Mouse (Mus musculus): Measurements from ENCODE around the gene Gng8. TPM values are rescaled to one million over a fixed set of nuclear protein-coding genes. Genes with fewer than 3 reads are reported as not detected.

Gene Gng8
- total and polyA plus RNA-seq, 2 experiments = 0.26 TPM; not detected in 1

GRCm38 (mm10) chr7:16923283-16924036, 31.9 kb downstream of the Gng8 start:
- H3K4me1 ChIP-seq (ENCODE audit: control insufficient read depth, insufficient read depth, low read length) = peaks cover 15% of the 10 kb centered on the region
- no peak for DNase-seq (ENCODE audit: extremely low read depth, low read depth, low spot score)
- H3K36me3 ChIP-seq (ENCODE audit: control insufficient read depth, insufficient read depth, low read length) = no peaks in the 10 kb centered on the region
- H3K9ac ChIP-seq (ENCODE audit: low read depth, low read length) = peak overlapping the region; percentile 85
- H3K4me3 ChIP-seq (ENCODE audit: insufficient read depth, low read depth, low read length) = peak overlapping the region; percentile 81
- 0 out of 2 replicates have a peak, but pooled peaks have one; percentile 54 for TF ChIP-seq POLR2A (IDR thresholded peaks at IDR 0.05; ENCODE audit: extremely low read depth, insufficient read depth, low read length)
- no peak for TF ChIP-seq CTCF (IDR thresholded peaks at IDR 0.05; ENCODE audit: low read depth, low read length)
- H3K27me3 ChIP-seq (ENCODE audit: control insufficient read depth, insufficient read depth, low read length) = no peaks in the 10 kb centered on the region
- H3K79me2 ChIP-seq (ENCODE audit: control insufficient read depth, insufficient read depth, low read length) = peaks cover 17% of the 10 kb centered on the region; the same call in 1 of the 2 replicates
- WGBS = under 1% methylated on average over 57 of the region's 57 CpGs
- H3K27ac ChIP-seq (replicated peaks; ENCODE audit: insufficient read depth, low read depth, low read length) = peak overlapping the region; percentile 38

- Histone ChIP-seq H3K36me3 (ENCODE audit: control insufficient read depth, insufficient read depth, low read length) (no peaks in the 10 kb centered on the region), H3K27me3 (ENCODE audit: control insufficient read depth, insufficient read depth, low read length) (no peaks in the 10 kb centered on the region), H3K9ac (ENCODE audit: low read depth, low read length) (peak within 1 kb of the TSS; percentile 85), H3K79me2 (ENCODE audit: control insufficient read depth, insufficient read depth, low read length) (peaks cover 17% of the 10 kb centered on the region; the same call in 1 of the 2 replicates), H3K27ac (replicated peaks; ENCODE audit: insufficient read depth, low read depth, low read length) (peak within 1 kb of the TSS; percentile 85), H3K4me1 (ENCODE audit: control insufficient read depth, insufficient read depth, low read length) (peaks cover 15% of the 10 kb centered on the region), H3K4me3 (ENCODE audit: insufficient read depth, low read depth, low read length) (peak within 1 kb of the TSS; percentile 81)
- peak; percentile 96 for DNase-seq (ENCODE audit: extremely low read depth, low read depth, low spot score)
- under 1% methylated on average over 64 of the region's 64 CpGs for WGBS
- TF ChIP-seq POLR2A (IDR thresholded peaks at IDR 0.05; ENCODE audit: extremely low read depth, insufficient read depth, low read length) = no peak
- no peak for TF ChIP-seq CTCF (IDR thresholded peaks at IDR 0.05; ENCODE audit: low read depth, low read length)
These were observed 32.6 kb downstream of the Gng8 start, which contains the start of gene Calm3 for GRCm38 (mm10) chr7:16924037-16924834. Gene Calm3 (minus strand): TSS chr7:16924114.

DNA sequence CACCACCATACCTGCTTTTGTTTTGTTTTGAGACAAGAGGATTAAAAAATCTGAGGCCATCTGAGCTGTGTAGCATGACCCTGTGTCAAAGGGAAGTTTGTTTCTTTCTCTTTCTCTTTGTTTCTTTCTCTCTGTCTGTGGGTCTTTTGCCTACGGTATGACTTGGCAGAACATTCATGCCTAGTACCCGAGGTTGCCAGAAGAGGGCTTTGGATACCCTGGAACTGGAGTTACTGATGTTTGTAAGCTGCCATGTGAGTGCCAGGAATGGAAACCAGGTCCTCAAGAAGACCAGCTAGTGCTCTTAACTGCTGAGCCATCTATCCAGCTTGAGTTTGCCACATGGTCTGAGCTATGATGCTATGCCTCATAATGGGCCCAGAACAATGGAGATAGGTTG, 36.8 kb downstream of the Gng8 start:
- no peak for DNase-seq (ENCODE audit: extremely low read depth, low read depth, low spot score)
- H3K27me3 ChIP-seq (ENCODE audit: control insufficient read depth, insufficient read depth, low read length) = no peaks in the 10 kb centered on the region
- no peaks in the 10 kb centered on the region for H3K4me1 ChIP-seq (ENCODE audit: control insufficient read depth, insufficient read depth, low read length)
- no peak overlapping the region for H3K9ac ChIP-seq (ENCODE audit: low read depth, low read length)
- no peak overlapping the region for H3K4me3 ChIP-seq (ENCODE audit: insufficient read depth, low read depth, low read length)
- H3K36me3 ChIP-seq (ENCODE audit: control insufficient read depth, insufficient read depth, low read length) = no peaks in the 10 kb centered on the region
- no peak overlapping the region for H3K27ac ChIP-seq (replicated peaks; ENCODE audit: insufficient read depth, low read depth, low read length)
- H3K79me2 ChIP-seq (ENCODE audit: control insufficient read depth, insufficient read depth, low read length) = peaks cover 2% of the 10 kb centered on the region; the same call in 1 of the 2 replicates
- no peak for TF ChIP-seq CTCF (IDR thresholded peaks at IDR 0.05; ENCODE audit: low read depth, low read length)
- no peak for TF ChIP-seq POLR2A (IDR thresholded peaks at IDR 0.05; ENCODE audit: extremely low read depth, insufficient read depth, low read length)
- 38% methylated on average over 2 of the region's 2 CpGs for WGBS

DNA sequence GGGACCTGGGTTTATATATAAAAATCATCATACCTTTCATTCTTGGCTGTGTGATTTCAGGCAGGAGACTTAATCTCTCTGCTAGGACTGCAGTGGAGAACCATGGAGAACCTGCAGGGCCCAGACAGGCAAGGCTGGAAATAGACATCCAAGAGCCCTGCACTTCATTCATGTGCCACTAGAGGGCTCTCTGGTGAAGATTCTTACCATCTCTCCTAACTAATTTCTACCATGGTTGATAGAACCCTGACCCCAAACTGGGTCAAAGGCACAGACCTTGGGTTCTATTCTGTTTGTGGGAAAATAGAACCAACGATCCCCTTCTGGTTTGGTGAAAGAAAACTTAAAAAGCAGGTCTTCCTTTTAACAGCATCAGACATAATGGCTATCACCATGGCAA, 39.3 kb downstream of the Gng8 start:
- peak; percentile 55; the same call in 1 of the 2 replicates for TF ChIP-seq CTCF (IDR thresholded peaks at IDR 0.05; ENCODE audit: low read depth, low read length)
- no peak for TF ChIP-seq POLR2A (IDR thresholded peaks at IDR 0.05; ENCODE audit: extremely low read depth, insufficient read depth, low read length)
- H3K27me3 ChIP-seq (ENCODE audit: control insufficient read depth, insufficient read depth, low read length) = no peaks in the 10 kb centered on the region
- no peaks in the 10 kb centered on the region for H3K79me2 ChIP-seq (ENCODE audit: control insufficient read depth, insufficient read depth, low read length)
- no peak overlapping the region for H3K9ac ChIP-seq (ENCODE audit: low read depth, low read length)
- WGBS = 2% methylated on average over 1 of the region's 1 CpGs
- H3K4me1 ChIP-seq (ENCODE audit: control insufficient read depth, insufficient read depth, low read length) = no peaks in the 10 kb centered on the region
- DNase-seq (ENCODE audit: extremely low read depth, low read depth, low spot score) = peak; percentile 36
- H3K4me3 ChIP-seq (ENCODE audit: insufficient read depth, low read depth, low read length) = no peak overlapping the region
- no peaks in the 10 kb centered on the region for H3K36me3 ChIP-seq (ENCODE audit: control insufficient read depth, insufficient read depth, low read length)
- H3K27ac ChIP-seq (replicated peaks; ENCODE audit: insufficient read depth, low read depth, low read length) = no peak overlapping the region

DNA sequence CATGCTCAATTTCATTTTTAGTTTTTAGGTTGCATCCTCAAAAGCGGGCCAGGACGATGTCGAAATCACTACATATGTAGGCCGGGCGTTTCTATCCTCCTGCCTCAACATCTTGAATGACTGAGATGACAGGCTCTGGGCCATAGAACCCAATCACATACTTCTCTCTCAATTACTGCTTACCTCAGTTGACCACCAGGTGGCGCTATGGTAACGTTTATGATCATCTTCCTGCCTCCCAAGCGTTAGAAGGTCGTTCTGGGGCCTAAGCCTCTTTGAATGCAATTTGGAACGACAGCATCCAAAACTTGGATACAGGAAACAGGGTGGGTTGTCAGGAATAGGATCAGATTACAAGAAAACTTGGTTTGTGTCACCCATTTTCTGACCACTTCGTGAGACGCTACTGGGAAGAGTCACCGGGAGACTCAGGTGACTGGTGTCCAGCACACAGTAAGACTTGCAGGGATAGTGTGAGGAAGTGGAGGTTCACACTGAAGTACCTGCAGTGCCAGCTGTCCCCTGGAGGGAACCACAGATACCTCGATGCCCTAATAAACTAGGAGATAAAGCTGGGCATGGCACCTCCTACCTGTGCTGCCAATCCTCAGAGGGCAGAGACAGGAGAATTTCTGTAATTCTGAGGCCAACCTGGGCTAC, 40.5 kb downstream of the Gng8 start:
- Histone ChIP-seq H3K9ac (ENCODE audit: low read depth, low read length) (no peak overlapping the region), H3K36me3 (ENCODE audit: control insufficient read depth, insufficient read depth, low read length) (no peaks in the 10 kb centered on the region), H3K79me2 (ENCODE audit: control insufficient read depth, insufficient read depth, low read length) (no peaks in the 10 kb centered on the region), H3K4me3 (ENCODE audit: insufficient read depth, low read depth, low read length) (no peak overlapping the region), H3K27ac (replicated peaks; ENCODE audit: insufficient read depth, low read depth, low read length) (no peak overlapping the region), H3K27me3 (ENCODE audit: control insufficient read depth, insufficient read depth, low read length) (no peaks in the 10 kb centered on the region), H3K4me1 (ENCODE audit: control insufficient read depth, insufficient read depth, low read length) (no peaks in the 10 kb centered on the region)
- TF ChIP-seq POLR2A (IDR thresholded peaks at IDR 0.05; ENCODE audit: extremely low read depth, insufficient read depth, low read length) (no peak), CTCF (IDR thresholded peaks at IDR 0.05; ENCODE audit: low read depth, low read length) (peak; percentile 53)
- 22% methylated on average over 14 of the region's 14 CpGs for WGBS
- DNase-seq (ENCODE audit: extremely low read depth, low read depth, low spot score) = peak; percentile 57

All from liver, adult 2 months (tissue).